Mouse (Mus musculus) hindbrain, embryonic 14.5 days (tissue): ENCODE results near the gene Pla2g16. TPM values are rescaled to one million over a fixed set of nuclear protein-coding genes. Genes with fewer than 3 reads are reported as not detected.

Source experiments
- ATAC-seq: fragments of 200-750 bp; cut with Nextera tagmentation; 2 replicates; pipeline ENCODE4 v1.8.0; 2017; ENCODE audit warnings: moderate number of reproducible peaks, mild to moderate bottlenecking, moderate TSS enrichment, moderate library complexity; ENCODE audit not compliant: low FRiP score
- DNase-seq: peaks from one replicate; pipeline ENCODE4 v3.0.0-alpha.2; 2015; ENCODE audit warnings: low spot score
- H3K27ac ChIP-seq: fragments of 300-500 bp; sonication (generic); 2 replicates; pipeline ENCODE4 v1.5.1; 2014; ENCODE audit warnings: mild to moderate bottlenecking, moderate library complexity
- H3K27me3 ChIP-seq: fragments of 300-500 bp; sonication (generic); 2 replicates; pipeline ENCODE4 v1.6.1; 2014; ENCODE audit warnings: mild to moderate bottlenecking, low read length, mixed read lengths; ENCODE audit not compliant: control insufficient read depth, insufficient read depth
- H3K36me3 ChIP-seq: fragments of 300-500 bp; sonication (generic); replicated peaks from 2 replicates; pipeline ENCODE4 v1.6.1; 2014; ENCODE audit not compliant: control insufficient read depth, insufficient read depth
- H3K4me1 ChIP-seq: fragments of 300-500 bp; sonication (generic); replicated peaks from 2 replicates; pipeline ENCODE4 v1.6.1; 2014; ENCODE audit warnings: antibody characterized with exemption, low read length, mixed read lengths; ENCODE audit not compliant: control insufficient read depth, insufficient read depth
- H3K4me2 ChIP-seq: fragments of 300-500 bp; sonication (generic); replicated peaks from 2 replicates; pipeline ENCODE4 v1.6.1; 2014; ENCODE audit warnings: mild to moderate bottlenecking, moderate library complexity
- H3K4me3 ChIP-seq: fragments of 300-500 bp; sonication (generic); replicated peaks from 2 replicates; pipeline ENCODE4 v1.5.1; 2014; ENCODE audit warnings: mild to moderate bottlenecking, low read length
- H3K9ac ChIP-seq: fragments of 300-500 bp; sonication (generic); 2 replicates; pipeline ENCODE4 v1.6.1; 2014
- H3K9me3 ChIP-seq: fragments of 300-500 bp; sonication (generic); 2 replicates; pipeline ENCODE4 v1.6.1; 2016; ENCODE audit warnings: low read length; ENCODE audit not compliant: control insufficient read depth
- WGBS: fragments of 180-500 bp; shearing (Covaris S2); extraction: QIAGEN DNeasy Blood & Tissue Kit; methylation state at CpG from one replicate; pipeline ENCODE4 v1.1.7; 2014; 5-methylcytosine and 5-hydroxymethylcytosine counted together
- polyA plus RNA-seq: library from polyadenylated mRNA; unstranded; fragments of >200 nt; fragmentation: Nextera tagmentation; extraction: Ambion mirVana; gene quantifications from 2 replicates; pipeline ENCODE4 v1.2.1, GENCODE M21; 2014

Gene Pla2g16
- polyA plus RNA-seq, 1 experiment from 2014 or later: 5.3 TPM

GRCm38 (mm10) chr19:7558675-7559074 is 1.4 kb downstream of the Pla2g16 start:
- no peak overlapping the region for H3K27ac ChIP-seq
- no peaks in the 10 kb centered on the region for H3K9me3 ChIP-seq
- peaks cover 12% of the 10 kb centered on the region; the same call in 1 of the 2 replicates for H3K27me3 ChIP-seq
- 0 out of 2 replicates have a peak overlapping the region, but pooled peaks have one; percentile 57 for H3K4me2 ChIP-seq
- no peak overlapping the region for H3K4me3 ChIP-seq
- peaks cover 8% of the 10 kb centered on the region; the same call in 1 of the 2 replicates for H3K4me1 ChIP-seq
- WGBS: 86% methylated on average over 4 of the region's 4 CpGs
- H3K36me3 ChIP-seq: no peaks in the 10 kb centered on the region
- no peak overlapping the region for H3K9ac ChIP-seq
- ATAC-seq (no peak), DNase-seq (no peak)

DNA sequence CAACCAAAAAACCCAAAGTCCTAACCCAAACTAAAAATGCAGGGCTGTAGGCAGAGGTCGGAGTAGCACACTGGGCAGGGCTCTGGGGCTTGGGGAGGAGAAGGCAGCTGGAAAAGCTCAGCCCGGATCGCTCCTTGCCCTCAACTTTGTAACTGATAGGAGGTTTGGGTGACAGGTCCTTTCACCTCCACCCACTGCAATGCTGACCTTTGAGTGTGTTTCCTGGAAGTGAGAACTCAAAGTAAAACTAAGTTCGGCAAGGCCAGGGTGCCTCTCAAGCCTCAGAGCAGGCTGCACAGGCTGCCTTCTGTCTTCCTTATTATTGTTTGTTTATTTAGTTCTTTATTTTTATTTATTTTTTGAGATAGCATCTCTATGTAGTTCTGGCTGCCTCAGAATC is 2.7 kb downstream of the Pla2g16 start:
- Histone ChIP-seq H3K9ac (no peak overlapping the region), H3K4me1 (peaks cover 8% of the 10 kb centered on the region; the same call in 1 of the 2 replicates), H3K4me3 (no peak overlapping the region), H3K27ac (no peak overlapping the region), H3K4me2 (no peak overlapping the region), H3K36me3 (no peaks in the 10 kb centered on the region), H3K9me3 (no peaks in the 10 kb centered on the region), H3K27me3 (peaks cover 12% of the 10 kb centered on the region; the same call in 1 of the 2 replicates)
- ATAC-seq (no peak), DNase-seq (no peak)
- WGBS: 83% methylated on average over 4 of the region's 4 CpGs

DNA sequence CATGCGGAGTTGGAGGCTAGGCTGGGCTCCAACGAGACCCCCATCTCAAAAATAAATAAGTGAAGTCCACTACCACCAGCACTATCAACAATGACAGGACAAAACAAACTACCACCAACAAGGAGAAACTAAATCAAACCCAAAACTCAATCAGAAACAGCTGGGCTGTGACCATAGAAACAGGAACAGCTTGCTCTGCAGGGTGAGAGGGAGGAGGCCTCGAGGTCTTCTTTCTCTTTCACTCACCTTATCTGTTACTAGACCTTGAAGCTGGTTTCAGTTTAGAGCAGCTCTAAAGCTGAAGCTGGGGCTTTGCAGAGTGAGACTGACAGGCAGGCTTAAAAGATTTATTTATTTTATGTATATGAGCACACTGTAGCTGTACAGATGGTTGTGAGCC is 4.2 kb downstream of the Pla2g16 start:
- Histone ChIP-seq H3K27ac (no peak overlapping the region), H3K4me1 (peaks cover 8% of the 10 kb centered on the region; the same call in 1 of the 2 replicates), H3K27me3 (peaks cover 12% of the 10 kb centered on the region; the same call in 1 of the 2 replicates), H3K4me2 (no peak overlapping the region), H3K36me3 (no peaks in the 10 kb centered on the region), H3K4me3 (no peak overlapping the region), H3K9ac (no peak overlapping the region), H3K9me3 (no peaks in the 10 kb centered on the region)
- WGBS: 70% methylated on average over 3 of the region's 3 CpGs
- no peak for DNase-seq
- ATAC-seq: no peak

DNA sequence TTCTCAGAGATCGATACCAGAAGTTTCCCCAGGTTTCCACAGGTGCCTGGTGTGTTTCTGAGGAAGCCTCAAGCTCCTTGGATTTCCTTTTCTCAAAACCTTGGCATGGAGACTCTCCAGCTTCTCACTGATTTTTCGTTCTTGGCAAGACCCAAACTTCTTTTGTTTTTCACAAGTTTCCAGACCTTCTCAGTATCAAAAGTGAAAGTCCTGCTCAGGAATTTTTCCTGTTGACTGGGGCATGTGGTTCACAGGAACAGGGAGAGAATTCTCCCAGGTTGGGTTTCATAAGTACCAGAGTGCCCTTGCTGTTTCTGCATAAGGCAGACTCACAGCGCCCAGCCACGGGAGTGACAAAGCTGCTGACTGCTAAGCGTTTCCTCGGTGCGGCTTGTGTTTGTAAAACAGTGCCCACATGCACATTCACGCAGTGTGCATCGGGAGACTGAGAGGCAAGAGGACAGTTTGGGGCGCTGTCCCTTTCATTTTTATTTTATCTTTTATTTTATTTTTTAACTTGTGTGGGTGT is 5.4 kb downstream of the Pla2g16 start:
- DNase-seq: no peak
- Histone ChIP-seq H3K4me3 (no peak overlapping the region), H3K9ac (no peak overlapping the region), H3K9me3 (no peaks in the 10 kb centered on the region), H3K4me2 (no peak overlapping the region), H3K36me3 (no peaks in the 10 kb centered on the region), H3K27ac (no peak overlapping the region), H3K4me1 (peaks cover 2% of the 10 kb centered on the region; the same call in 1 of the 2 replicates), H3K27me3 (peaks cover 4% of the 10 kb centered on the region; the same call in 1 of the 2 replicates)
- 85% methylated on average over 10 of the region's 10 CpGs for WGBS
- ATAC-seq: no peak

- Histone ChIP-seq H3K27ac (no peak overlapping the region), H3K4me1 (no peaks in the 10 kb centered on the region), H3K4me2 (no peak overlapping the region), H3K36me3 (no peaks in the 10 kb centered on the region), H3K9me3 (no peaks in the 10 kb centered on the region), H3K9ac (no peak overlapping the region), H3K27me3 (no peaks in the 10 kb centered on the region), H3K4me3 (no peak overlapping the region)
- no peak for DNase-seq
- WGBS: 88% methylated on average over 2 of the region's 2 CpGs
- no peak for ATAC-seq
Observed at GRCm38 (mm10) chr19:7563676-7564075, 6.4 kb downstream of the Pla2g16 start.

DNA sequence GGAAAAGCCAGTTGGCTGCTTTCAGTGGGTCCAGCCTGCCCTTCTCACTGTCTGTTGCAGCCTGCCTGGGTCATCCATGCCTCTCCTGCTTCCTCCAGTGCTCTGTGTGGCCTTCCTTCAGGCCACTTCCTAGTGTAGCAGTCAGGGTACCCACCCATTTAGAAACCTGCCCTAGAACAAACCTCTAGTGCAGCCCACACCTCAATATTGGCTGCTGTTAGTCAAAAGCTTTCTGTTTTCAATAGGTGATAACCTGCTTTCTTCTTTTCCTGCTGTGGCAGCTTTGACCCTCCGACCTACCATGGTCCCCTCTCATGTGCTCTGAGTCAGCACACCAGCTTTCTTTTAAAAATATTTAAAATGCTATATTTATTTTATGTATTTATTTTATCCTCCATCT is 7.2 kb downstream of the Pla2g16 start:
- Histone ChIP-seq H3K4me2 (no peak overlapping the region), H3K4me1 (no peaks in the 10 kb centered on the region), H3K36me3 (no peaks in the 10 kb centered on the region), H3K27ac (no peak overlapping the region), H3K27me3 (no peaks in the 10 kb centered on the region), H3K9me3 (no peaks in the 10 kb centered on the region), H3K4me3 (no peak overlapping the region), H3K9ac (no peak overlapping the region)
- ATAC-seq: no peak
- WGBS: 93% methylated on average over 1 of the region's 1 CpGs
- DNase-seq: no peak

GRCm38 (mm10) chr19:7566826-7567225 is 9.6 kb downstream of the Pla2g16 start:
- no peaks in the 10 kb centered on the region for H3K36me3 ChIP-seq
- no peak overlapping the region for H3K9ac ChIP-seq
- no peak for DNase-seq
- no peaks in the 10 kb centered on the region for H3K9me3 ChIP-seq
- WGBS: 56% methylated on average over 3 of the region's 3 CpGs
- H3K4me3 ChIP-seq: no peak overlapping the region
- no peaks in the 10 kb centered on the region for H3K27me3 ChIP-seq
- no peak for ATAC-seq
- H3K4me2 ChIP-seq: no peak overlapping the region
- no peaks in the 10 kb centered on the region for H3K4me1 ChIP-seq
- H3K27ac ChIP-seq: no peak overlapping the region

- ATAC-seq (no peak), DNase-seq (no peak)
- Histone ChIP-seq H3K27ac (no peak overlapping the region), H3K9me3 (no peaks in the 10 kb centered on the region), H3K4me1 (no peaks in the 10 kb centered on the region), H3K4me3 (no peak overlapping the region), H3K27me3 (no peaks in the 10 kb centered on the region), H3K36me3 (no peaks in the 10 kb centered on the region), H3K9ac (no peak overlapping the region), H3K4me2 (no peak overlapping the region)
- WGBS: 75% methylated on average over 3 of the region's 3 CpGs
Observed at GRCm38 (mm10) chr19:7568364-7568763, 11.1 kb downstream of the Pla2g16 start.

DNA sequence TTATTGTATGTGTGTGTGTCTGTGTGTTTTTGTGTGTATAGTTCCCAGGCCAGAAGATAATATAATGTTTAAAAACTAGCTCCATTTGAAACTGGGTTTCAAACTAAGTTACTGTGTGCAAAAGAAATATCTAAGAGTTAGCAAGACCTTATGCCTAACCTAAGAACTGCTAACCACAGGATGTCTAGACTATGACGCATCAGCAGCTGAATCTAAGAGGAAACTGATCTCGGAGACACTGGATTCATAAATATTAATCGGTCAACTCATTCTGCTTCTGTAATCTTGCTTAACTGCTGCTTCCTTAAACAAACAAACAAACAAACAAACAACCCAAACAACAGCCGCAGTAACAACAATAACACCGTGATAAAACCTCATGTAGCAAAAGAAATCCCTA is 12.4 kb downstream of the Pla2g16 start:
- Histone ChIP-seq H3K4me2 (no peak overlapping the region), H3K27ac (no peak overlapping the region), H3K27me3 (no peaks in the 10 kb centered on the region), H3K36me3 (no peaks in the 10 kb centered on the region), H3K9me3 (no peaks in the 10 kb centered on the region), H3K4me1 (no peaks in the 10 kb centered on the region), H3K4me3 (no peak overlapping the region), H3K9ac (no peak overlapping the region)
- ATAC-seq (no peak), DNase-seq (no peak)
- whole genome bisulfite sequencing: 80% methylated on average over 5 of the region's 5 CpGs

DNA sequence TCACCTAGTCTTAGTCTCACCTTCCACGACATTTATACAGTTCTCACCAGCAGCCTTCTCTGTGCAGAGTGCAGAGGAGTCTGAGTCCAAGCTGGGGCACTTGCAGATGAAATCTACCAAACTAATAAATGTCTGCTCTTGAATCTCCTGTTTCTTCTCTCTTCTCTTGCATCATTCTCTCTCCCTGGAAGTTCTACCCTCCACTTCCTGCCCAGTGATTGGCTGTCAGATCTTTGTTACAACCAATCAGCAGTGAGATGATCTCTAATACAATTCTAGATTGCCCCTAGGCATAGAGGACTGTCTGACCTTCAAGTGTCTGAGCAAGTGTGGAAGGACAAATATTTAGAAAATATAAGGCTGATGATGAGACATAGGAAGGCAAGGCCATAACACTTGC is 18.9 kb downstream of the Pla2g16 start:
- Histone ChIP-seq H3K27me3 (no peaks in the 10 kb centered on the region), H3K27ac (no peak overlapping the region), H3K36me3 (no peaks in the 10 kb centered on the region), H3K9me3 (no peaks in the 10 kb centered on the region), H3K4me1 (no peaks in the 10 kb centered on the region), H3K4me2 (no peak overlapping the region), H3K4me3 (no peak overlapping the region), H3K9ac (no peak overlapping the region)
- ATAC-seq: no peak
- no peak for DNase-seq
- 86% methylated on average over 1 of the region's 1 CpGs for WGBS
